Mouse (Mus musculus) c-Kit-positive CD71-negative TER-119-negative erythroid progenitor cells, embryonic 14.5 days (primary cell): Measurements from ENCODE around the gene Reck.

ENCODE experiments used
- DNase-seq: peaks from one replicate; pipeline ENCODE4 v3.0.0-alpha.2; 2013; ENCODE audit warnings: low read depth

The Reck gene

GRCm38 (mm10) chr4:43875160-43875918 is at the start of gene Reck:
Reck (plus strand) TSS chr4:43875530.
- DNase-seq: peak; percentile 60

GRCm38 (mm10) chr4:43828806-43829205 is 46.5 kb upstream of the Reck start:
- no peak for DNase-seq

DNA sequence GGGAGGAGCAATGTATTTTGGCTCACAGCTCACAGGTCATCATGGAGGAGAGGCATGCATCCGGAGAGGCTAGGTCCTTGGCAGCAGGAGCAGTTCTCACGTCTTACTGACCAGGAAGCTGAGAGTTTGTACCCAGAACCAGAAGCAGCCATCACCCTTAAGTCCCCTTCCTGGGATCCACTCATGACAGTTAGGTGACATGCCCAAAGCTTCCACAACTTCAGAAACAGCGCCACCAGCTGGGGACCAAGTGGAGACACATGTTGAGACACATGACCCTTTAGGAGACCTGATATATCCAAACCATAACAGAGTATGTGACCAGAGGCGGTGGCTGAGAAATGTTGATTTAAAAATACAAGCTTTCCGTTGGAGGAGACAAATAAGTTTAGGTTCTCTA is 43.3 kb upstream of the Reck start:
- DNase-seq: peak; percentile 10

DNA sequence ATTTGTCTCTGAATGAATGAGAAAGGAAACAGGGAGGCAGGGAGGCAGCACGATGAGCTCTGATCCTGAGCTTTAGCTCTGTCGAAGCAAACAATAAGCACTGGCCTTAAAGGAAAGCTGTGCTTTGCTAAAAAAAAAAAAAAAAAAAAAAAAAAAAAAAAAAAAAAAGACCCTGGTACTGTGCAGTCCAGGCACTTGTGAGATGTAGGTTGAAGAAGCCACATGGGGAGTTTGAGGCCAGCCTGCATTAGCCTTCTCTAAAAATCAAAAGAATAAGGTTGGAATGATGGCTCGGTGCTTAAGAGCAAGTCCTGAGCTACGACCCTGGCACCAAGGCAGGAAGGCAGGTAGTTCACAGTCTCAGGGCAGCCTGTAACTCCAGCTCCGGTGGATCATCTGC is 41.6 kb upstream of the Reck start:
- DNase-seq: no peak

DNA sequence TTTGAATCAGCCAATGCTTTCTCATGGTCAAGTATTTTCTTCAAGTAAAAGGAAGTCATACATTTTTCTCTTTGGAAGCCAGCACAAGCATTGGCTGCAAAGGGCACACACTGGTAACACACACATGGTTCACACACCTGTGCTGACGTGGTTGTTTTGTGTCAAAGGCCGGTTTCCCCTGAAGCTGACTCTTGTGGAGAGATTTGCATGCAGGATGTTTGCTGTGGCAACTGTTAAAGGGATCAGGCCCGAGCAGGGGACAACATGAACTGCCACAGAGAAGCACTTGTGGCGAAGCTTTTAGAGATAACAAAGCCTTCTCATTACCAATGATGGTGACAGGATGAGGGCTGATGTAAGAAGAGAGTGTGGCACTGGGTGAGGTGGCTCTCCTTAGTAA is 40.6 kb upstream of the Reck start:
- no peak for DNase-seq

- DNase-seq: no peak
Measured at GRCm38 (mm10) chr4:43838326-43838725, 37.0 kb upstream of the Reck start.

- DNase-seq: no peak
Measured at GRCm38 (mm10) chr4:43840101-43840500, 35.2 kb upstream of the Reck start, which contains the start of gene Olfr157. Olfr157 (minus strand) TSS chr4:43840201.

- DNase-seq: no peak
Measured at GRCm38 (mm10) chr4:43851265-43851664, 24.1 kb upstream of the Reck start, which contains the start of gene Olfr155. Olfr155 (plus strand) TSS chr4:43851565.

- no peak for DNase-seq
Measured at GRCm38 (mm10) chr4:43854101-43854500, 21.2 kb upstream of the Reck start.

- no peak for DNase-seq
Measured at GRCm38 (mm10) chr4:43859886-43860285, 15.4 kb upstream of the Reck start.

- DNase-seq: peak; percentile 47
Measured at GRCm38 (mm10) chr4:43860744-43861519, 14.4 kb upstream of the Reck start.

GRCm38 (mm10) chr4:43863298-43863697 is 12.0 kb upstream of the Reck start:
- no peak for DNase-seq

DNA sequence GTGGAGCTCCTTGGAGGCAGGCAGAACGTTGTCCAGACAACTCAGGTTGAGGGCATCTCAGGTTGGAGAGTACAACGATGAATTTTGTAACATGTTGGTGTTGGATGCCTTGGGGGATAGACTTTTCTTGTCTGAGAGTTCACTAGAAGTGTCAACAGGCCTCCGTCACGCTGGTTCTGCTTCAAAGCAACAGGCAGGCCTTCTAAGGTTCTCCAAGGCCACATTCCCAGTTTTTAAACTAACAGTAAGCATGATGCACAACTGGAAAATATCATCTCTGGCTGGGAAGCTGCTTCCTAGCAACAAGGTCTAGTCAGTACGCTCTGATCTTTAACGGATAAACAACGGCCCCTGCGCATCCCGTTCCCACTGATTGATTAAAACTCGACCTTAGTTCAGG is 5.5 kb upstream of the Reck start:
- no peak for DNase-seq

GRCm38 (mm10) chr4:43874501-43874900 is 829 bp upstream of the Reck start:
- no peak for DNase-seq

- DNase-seq: no peak
Measured at GRCm38 (mm10) chr4:43875919-43876411, 635 bp downstream of the Reck start.

DNA sequence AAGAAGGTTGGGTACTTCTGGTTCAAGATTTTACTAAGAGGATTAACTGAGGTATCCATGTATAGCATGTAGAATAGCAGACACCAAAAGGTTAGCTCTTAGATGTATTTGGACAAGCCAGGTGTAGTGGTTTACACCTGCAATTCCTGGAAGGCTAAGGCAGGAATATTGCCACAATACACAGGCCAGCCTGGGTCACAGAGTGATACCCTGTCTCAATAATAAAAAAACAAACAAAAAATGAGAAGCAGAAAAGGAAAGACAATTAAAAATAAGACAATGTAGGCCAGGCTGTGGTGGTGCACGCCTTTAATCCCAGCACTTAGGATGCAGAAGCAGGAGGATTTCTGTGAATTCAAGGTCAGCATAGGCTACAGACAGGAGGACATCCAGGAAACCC is 1.9 kb downstream of the Reck start:
- no peak for DNase-seq

DNA sequence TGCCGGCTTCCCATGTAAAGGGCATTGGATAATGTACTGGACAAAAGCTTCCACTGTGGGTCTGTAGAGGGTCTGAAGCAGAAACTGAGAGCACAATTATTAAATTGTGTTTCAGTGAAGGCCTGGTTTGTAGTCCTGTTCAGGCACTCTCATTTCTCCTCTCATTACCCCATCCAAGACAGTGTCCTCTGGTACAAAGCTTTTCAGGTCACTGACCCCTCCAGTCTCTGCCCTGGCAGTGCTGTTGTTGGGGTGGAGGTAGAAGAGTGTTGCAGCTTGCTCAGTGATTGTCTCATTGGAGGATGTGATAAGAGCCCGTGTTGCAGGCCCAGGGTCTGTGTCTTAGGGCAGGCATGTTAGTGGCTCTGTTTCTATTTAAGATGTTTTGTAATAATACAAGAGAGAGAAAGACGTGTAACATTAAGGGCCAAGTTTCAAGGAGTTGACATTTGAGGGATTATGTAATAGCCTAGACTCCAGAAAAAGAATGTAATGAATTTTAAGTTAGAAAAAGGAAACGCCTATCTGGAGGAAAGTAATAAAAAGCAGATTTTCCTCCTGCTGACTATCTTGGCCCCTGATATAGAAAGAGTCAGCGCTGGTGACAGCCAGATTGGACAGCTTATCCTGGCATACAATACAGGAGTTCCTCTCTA is 2.9 kb downstream of the Reck start:
- DNase-seq: no peak

- no peak for DNase-seq
Measured at GRCm38 (mm10) chr4:43879566-43879965, 4.2 kb downstream of the Reck start.

- DNase-seq: no peak
Measured at GRCm38 (mm10) chr4:43884196-43884595, 8.9 kb downstream of the Reck start.

DNA sequence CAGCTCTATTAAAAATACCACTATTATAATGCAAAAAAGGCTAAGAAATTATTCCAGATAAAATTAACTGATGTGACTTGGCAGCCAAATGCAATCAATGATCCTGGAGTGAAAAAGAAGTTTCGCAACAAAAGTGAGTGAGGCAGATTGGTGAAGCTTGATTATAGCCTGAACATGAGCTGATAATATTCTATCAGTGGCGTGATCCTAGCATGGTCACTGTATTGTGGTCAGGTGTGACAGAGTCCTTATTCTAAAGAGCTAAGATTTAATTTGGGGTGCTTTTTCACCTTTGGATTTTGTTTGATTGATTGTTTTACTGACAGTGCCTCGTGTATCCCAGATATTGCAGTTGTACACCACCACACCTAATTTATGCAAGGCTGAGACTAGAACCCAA is 15.9 kb downstream of the Reck start:
- no peak for DNase-seq

DNA sequence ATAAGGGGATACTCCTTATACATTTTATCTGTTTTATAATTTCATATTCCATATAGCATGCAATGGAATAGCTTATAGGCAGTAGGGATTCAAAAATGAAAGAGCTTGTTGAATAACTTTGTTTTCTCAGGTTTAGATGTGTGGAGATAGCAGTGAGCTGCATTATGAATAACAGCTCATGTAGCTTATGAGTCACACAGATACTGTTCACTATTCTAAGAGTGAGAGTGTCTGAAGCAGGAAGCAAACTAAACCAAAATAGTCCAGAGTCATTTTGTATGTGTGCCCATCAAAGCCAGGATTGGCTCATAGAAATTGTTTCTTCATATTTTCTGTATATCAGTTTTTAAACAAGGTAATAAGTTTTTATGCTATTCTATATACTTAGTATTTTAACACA is 21.9 kb downstream of the Reck start:
- DNase-seq: no peak

DNA sequence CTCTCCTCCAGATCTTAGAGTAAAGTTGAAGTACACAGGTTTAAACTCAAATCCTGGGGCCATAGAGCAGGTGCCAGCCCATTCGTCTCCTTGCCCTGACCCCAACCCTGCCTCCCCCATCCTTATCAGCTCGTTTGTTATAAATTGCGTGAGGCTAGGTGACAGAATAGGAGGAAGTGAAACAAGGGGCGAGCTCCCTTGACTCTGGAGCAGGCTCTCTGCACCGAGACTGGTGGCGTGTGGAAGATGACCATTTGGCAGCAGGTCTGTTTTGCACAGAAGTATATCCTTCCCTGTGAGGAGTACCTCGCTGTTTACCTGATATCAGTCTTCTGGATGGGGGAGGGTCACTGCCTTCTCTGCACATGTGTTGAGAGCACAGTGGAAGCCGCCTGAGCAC is 23.9 kb downstream of the Reck start:
- DNase-seq: no peak

DNA sequence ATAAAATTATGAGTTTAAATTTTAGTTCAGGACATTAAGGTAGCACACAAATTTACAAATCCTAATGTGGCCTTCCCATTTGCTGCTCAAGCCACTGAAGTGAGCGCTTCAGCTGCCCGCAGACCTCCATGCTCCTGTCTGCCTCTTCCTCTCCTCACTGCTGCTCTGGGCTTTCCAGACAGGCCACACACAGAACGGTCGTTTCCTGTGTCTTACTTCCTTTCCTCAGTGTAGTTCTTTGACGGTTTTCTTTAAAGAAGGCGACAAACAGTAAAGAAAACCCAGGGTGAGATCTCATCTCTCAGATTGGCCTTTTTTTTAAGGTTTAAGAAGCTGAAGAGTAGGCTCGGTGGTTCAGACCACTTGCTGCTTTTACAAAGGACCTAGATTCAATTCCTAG is 28.4 kb downstream of the Reck start:
- no peak for DNase-seq
